Mouse (Mus musculus): Measurements from ENCODE around the gene Xlr5c. TPM values are rescaled to one million over a fixed set of nuclear protein-coding genes. Genes with fewer than 3 reads are reported as not detected.
A peak's percentile ranks its signal among the peaks of the same experiment; 100 is the strongest.
"Not testable (repeated sequence)": the region's sequence is repeated elsewhere in the genome, so short reads cannot be mapped to it uniquely, and the experiment has no call there.

Gene Xlr5c
- not detected in 2 replicates for polyA plus RNA-seq (2014; fragmentation: Nextera tagmentation; extraction: Ambion mirVana)

DNA sequence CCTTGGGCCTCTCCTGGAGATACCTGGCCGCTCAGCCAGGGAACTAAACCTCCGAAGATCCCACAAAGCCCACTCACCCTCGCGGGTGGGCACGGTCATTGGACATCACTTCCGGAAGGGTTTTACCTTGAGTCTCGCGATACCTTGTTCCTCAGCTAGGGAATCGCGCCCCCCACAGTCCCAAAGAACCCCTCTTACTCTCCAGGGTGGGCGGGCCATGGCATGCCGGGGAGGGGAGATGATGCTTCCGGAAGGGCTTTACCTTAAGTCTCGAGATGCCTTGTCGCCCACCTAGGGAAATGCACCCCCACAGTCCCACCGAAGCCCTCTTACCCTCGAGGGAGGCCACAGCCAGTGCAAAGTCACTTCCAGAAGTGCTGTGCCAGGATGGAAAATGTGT, at the start of gene Xlr5c, which contains the start of gene Xlr5a:
Gene Xlr5c, minus strand, starts transcription at position 101 of the 400 bp plus-strand sequence.
Gene Xlr5a, minus strand, starts transcription at position 101 of the 400 bp plus-strand sequence.
- H3K4me1 ChIP-seq (ENCODE audit: control insufficient read depth, insufficient read depth, low read length); H3K9ac ChIP-seq (ENCODE audit: low read length); ATAC-seq; H3K27ac ChIP-seq (ENCODE audit: low read depth, low read length); DNase-seq (ENCODE audit: low spot score); H3K9me3 ChIP-seq (replicated peaks; ENCODE audit: control insufficient read depth, low read length); H3K4me3 ChIP-seq (ENCODE audit: low read depth, low read length); H3K36me3 ChIP-seq (ENCODE audit: control insufficient read depth, insufficient read depth, low read length); H3K4me2 ChIP-seq (ENCODE audit: low read length); H3K27me3 ChIP-seq (replicated peaks; ENCODE audit: control insufficient read depth, insufficient read depth, low read length): not testable (repeated sequence)
- WGBS = 91% methylated on average over 12 of the region's 17 CpGs

DNA sequence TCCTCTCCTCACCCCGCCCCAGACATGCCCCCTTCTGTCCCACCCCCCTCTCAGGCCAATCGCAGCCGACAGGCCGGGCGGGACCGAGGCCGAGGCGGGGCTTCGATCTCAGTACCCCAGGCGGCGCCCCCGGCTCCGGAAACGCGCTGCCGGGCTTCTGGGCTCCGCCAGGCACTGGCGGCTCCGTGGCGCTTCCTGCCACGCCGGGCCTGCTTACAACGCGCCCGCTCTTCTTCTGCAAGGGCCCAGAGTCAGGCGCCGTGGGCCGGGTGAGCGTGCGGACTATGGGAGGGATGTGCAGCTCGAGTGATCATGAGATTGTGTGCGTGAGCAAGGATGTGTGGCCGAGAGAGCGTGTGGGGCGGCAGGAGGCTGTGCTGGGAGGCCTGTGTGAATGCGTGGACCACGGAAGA, 49.7 kb upstream of the Xlr5c start, which contains the start of gene Zfp275:
Gene Zfp275, plus strand, starts transcription at position 139 of the 413 bp plus-strand sequence.
- Histone ChIP-seq H3K9ac (ENCODE audit: low read length) (peak within 1 kb of the TSS; percentile 76), H3K4me2 (ENCODE audit: low read length) (peak within 1 kb of the TSS; percentile 56), H3K9me3 (replicated peaks; ENCODE audit: control insufficient read depth, low read length) (no peaks in the 10 kb centered on the region), H3K4me3 (ENCODE audit: low read depth, low read length) (peak within 1 kb of the TSS; percentile 50), H3K27ac (ENCODE audit: low read depth, low read length) (peak within 1 kb of the TSS; percentile 44; the same call in 1 of the 2 replicates), H3K27me3 (replicated peaks; ENCODE audit: control insufficient read depth, insufficient read depth, low read length) (no peaks in the 10 kb centered on the region), H3K36me3 (ENCODE audit: control insufficient read depth, insufficient read depth, low read length) (no peaks in the 10 kb centered on the region), H3K4me1 (ENCODE audit: control insufficient read depth, insufficient read depth, low read length) (no peaks in the 10 kb centered on the region; the same call in 1 of the 2 replicates)
- peak; percentile 76 for DNase-seq (ENCODE audit: low spot score)
- ATAC-seq = peak; percentile 96
- WGBS = 34% methylated on average over 37 of the region's 37 CpGs

DNA sequence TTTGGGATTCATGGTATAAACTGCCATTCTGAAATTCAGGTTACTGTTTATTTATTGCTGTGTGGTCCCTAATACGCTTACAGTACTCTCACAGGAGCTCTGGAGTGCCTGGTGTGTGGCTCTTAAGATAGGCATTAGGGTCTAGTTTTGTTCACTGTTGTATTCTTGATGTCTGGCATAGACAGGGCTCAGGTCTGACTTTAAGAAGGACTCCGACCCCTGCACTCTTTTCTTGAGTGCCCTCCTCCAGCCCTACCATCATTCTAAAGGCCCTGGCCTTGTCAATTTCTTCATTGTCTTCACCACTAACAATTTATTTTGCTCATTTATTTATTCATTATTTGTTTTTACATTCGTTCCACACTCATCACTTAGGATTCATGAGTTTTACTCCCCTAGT, 49.3 kb upstream of the Xlr5c start:
- H3K9me3 ChIP-seq (replicated peaks; ENCODE audit: control insufficient read depth, low read length) = no peaks in the 10 kb centered on the region
- H3K27me3 ChIP-seq (replicated peaks; ENCODE audit: control insufficient read depth, insufficient read depth, low read length) = no peaks in the 10 kb centered on the region
- H3K4me2 ChIP-seq (ENCODE audit: low read length) = peak overlapping the region; percentile 56
- no peak for DNase-seq (ENCODE audit: low spot score)
- peak overlapping the region; percentile 50 for H3K4me3 ChIP-seq (ENCODE audit: low read depth, low read length)
- H3K36me3 ChIP-seq (ENCODE audit: control insufficient read depth, insufficient read depth, low read length) = no peaks in the 10 kb centered on the region
- no peak overlapping the region for H3K27ac ChIP-seq (ENCODE audit: low read depth, low read length)
- no peak overlapping the region for H3K9ac ChIP-seq (ENCODE audit: low read length)
- WGBS = 45% methylated on average over 3 of the region's 3 CpGs
- H3K4me1 ChIP-seq (ENCODE audit: control insufficient read depth, insufficient read depth, low read length) = no peaks in the 10 kb centered on the region; the same call in 1 of the 2 replicates
- ATAC-seq = peak; percentile 33

DNA sequence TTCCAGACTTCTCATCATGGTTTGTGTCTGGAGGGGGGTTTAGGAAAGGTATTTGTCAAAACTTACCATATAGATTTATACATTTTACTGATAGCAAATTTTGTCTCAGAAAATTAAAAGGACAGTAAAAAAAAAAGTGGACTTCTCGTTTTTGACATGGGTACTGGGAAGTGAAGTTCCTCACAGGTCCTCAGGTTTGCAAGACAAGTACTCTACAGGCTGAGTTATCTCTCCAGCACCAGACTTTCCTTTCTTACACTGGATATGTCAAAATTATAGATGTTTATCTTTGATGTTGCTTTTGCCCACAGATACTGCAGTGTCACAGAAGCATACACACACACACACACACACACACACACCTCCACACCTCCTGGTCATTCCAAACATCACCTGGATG, 48.7 kb upstream of the Xlr5c start:
- no peak overlapping the region for H3K27ac ChIP-seq (ENCODE audit: low read depth, low read length)
- no peaks in the 10 kb centered on the region for H3K9me3 ChIP-seq (replicated peaks; ENCODE audit: control insufficient read depth, low read length)
- H3K27me3 ChIP-seq (replicated peaks; ENCODE audit: control insufficient read depth, insufficient read depth, low read length) = no peaks in the 10 kb centered on the region
- H3K9ac ChIP-seq (ENCODE audit: low read length) = no peak overlapping the region
- no peak overlapping the region for H3K4me3 ChIP-seq (ENCODE audit: low read depth, low read length)
- H3K4me1 ChIP-seq (ENCODE audit: control insufficient read depth, insufficient read depth, low read length) = no peaks in the 10 kb centered on the region; the same call in 1 of the 2 replicates
- DNase-seq (ENCODE audit: low spot score) (no peak), ATAC-seq (no peak)
- WGBS = 55% methylated on average over 1 of the region's 1 CpGs
- H3K4me2 ChIP-seq (ENCODE audit: low read length) = no peak overlapping the region
- H3K36me3 ChIP-seq (ENCODE audit: control insufficient read depth, insufficient read depth, low read length) = no peaks in the 10 kb centered on the region

DNA sequence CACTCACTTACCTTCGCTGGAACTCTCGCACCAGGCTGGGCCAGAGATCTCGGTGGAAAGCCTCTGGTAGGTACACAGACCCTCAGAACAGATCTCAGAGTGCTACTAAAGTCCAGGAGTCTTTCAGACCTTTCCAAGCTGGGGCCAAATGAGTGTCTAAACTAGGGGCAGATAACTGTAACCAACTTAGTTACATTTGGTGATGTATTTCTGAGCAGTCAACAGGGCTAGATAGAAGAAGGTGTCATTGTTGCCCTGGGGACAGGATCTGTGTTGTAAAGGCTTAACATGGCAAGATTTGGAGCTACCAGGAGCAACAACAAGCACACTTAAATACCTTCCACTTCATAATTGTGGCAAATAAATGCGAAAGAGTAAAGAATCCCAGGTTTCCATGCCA, 44.0 kb upstream of the Xlr5c start, which contains the start of gene Gm45015:
Gene Gm45015, minus strand, starts transcription at position 101 of the 400 bp plus-strand sequence.
- no peak within 1 kb of the TSS for H3K4me3 ChIP-seq (ENCODE audit: low read depth, low read length)
- no peak within 1 kb of the TSS for H3K9ac ChIP-seq (ENCODE audit: low read length)
- H3K9me3 ChIP-seq (replicated peaks; ENCODE audit: control insufficient read depth, low read length) = no peaks in the 10 kb centered on the region
- no peaks in the 10 kb centered on the region for H3K27me3 ChIP-seq (replicated peaks; ENCODE audit: control insufficient read depth, insufficient read depth, low read length)
- ATAC-seq (no peak), DNase-seq (ENCODE audit: low spot score) (no peak)
- H3K4me1 ChIP-seq (ENCODE audit: control insufficient read depth, insufficient read depth, low read length) = no peaks in the 10 kb centered on the region
- no peak within 1 kb of the TSS for H3K4me2 ChIP-seq (ENCODE audit: low read length)
- H3K27ac ChIP-seq (ENCODE audit: low read depth, low read length) = no peak within 1 kb of the TSS
- WGBS = 90% methylated on average over 4 of the region's 4 CpGs
- no peaks in the 10 kb centered on the region for H3K36me3 ChIP-seq (ENCODE audit: control insufficient read depth, insufficient read depth, low read length)

DNA sequence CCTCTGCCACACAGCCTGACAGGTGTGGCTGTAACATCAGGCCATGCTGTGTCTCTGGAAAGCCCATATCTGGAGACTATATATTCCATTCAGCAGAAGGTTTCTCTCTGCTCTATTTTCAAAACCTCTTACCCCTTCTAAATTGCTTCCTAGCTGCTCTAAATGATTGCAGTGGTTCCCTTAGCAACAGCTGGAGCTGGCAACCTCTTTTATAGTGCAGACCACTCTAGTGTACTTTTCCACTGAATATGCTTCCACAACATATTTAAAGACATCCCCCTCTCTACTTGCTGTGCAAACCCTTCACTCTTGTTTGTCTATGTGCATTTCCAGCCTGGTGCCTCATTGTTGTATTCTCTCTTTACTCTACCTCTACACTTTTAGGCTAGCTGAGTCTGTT, 40.8 kb upstream of the Xlr5c start:
- no peak overlapping the region for H3K4me2 ChIP-seq (ENCODE audit: low read length)
- ATAC-seq = no peak
- H3K9ac ChIP-seq (ENCODE audit: low read length) = no peak overlapping the region
- no peak overlapping the region for H3K4me3 ChIP-seq (ENCODE audit: low read depth, low read length)
- H3K27ac ChIP-seq (ENCODE audit: low read depth, low read length) = no peak overlapping the region
- DNase-seq (ENCODE audit: low spot score) = no peak
- H3K27me3 ChIP-seq (replicated peaks; ENCODE audit: control insufficient read depth, insufficient read depth, low read length) = no peaks in the 10 kb centered on the region
- no peaks in the 10 kb centered on the region for H3K36me3 ChIP-seq (ENCODE audit: control insufficient read depth, insufficient read depth, low read length)
- H3K9me3 ChIP-seq (replicated peaks; ENCODE audit: control insufficient read depth, low read length) = no peaks in the 10 kb centered on the region
- no peaks in the 10 kb centered on the region for H3K4me1 ChIP-seq (ENCODE audit: control insufficient read depth, insufficient read depth, low read length)

DNA sequence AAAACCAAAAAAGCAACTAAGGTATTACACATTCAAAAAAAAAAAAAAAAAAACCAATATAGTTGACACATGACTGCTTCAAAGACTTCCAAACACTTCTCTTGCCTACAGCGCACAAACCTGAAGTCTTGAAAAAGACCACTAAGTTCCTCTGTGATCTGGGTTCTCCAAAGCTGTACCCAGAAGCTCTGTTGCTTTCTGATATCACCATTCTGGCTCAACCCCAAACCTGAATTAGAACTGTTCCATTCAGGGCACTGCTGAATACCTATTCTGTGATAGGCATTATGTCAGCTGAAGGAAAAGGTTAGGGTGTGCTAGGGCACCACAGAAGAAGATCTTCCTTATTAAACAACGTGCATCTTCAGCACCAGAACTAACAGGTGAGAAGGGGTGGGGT, 34.4 kb upstream of the Xlr5c start:
- no peaks in the 10 kb centered on the region for H3K36me3 ChIP-seq (ENCODE audit: control insufficient read depth, insufficient read depth, low read length)
- no peak overlapping the region for H3K4me3 ChIP-seq (ENCODE audit: low read depth, low read length)
- H3K27ac ChIP-seq (ENCODE audit: low read depth, low read length) = no peak overlapping the region
- no peaks in the 10 kb centered on the region for H3K9me3 ChIP-seq (replicated peaks; ENCODE audit: control insufficient read depth, low read length)
- no peak overlapping the region for H3K9ac ChIP-seq (ENCODE audit: low read length)
- no peaks in the 10 kb centered on the region for H3K27me3 ChIP-seq (replicated peaks; ENCODE audit: control insufficient read depth, insufficient read depth, low read length)
- no peak for DNase-seq (ENCODE audit: low spot score)
- H3K4me1 ChIP-seq (ENCODE audit: control insufficient read depth, insufficient read depth, low read length) = no peaks in the 10 kb centered on the region
- whole genome bisulfite sequencing = 83% methylated on average over 2 of the region's 2 CpGs
- no peak for ATAC-seq
- no peak overlapping the region for H3K4me2 ChIP-seq (ENCODE audit: low read length)

DNA sequence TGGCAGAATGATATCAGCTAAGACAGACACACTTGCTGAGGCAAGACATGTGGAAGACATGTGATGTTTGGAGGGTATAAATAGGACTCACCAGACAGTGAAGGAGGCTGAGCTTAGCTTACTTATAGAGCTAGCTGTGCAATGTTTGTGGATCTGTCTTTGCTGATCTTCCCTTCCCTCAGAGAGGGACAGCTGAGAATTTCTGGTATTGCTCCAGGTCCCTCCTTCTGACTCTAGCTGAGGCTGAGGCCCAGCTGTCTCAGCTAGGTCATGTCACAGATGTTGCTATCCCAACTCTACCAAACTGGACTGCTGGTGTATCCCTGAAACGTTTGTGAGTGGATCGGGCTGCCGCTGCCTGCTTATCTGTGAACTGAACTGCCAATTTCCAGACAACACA, 28.3 kb upstream of the Xlr5c start:
- no peaks in the 10 kb centered on the region for H3K4me1 ChIP-seq (ENCODE audit: control insufficient read depth, insufficient read depth, low read length)
- no peak overlapping the region for H3K27ac ChIP-seq (ENCODE audit: low read depth, low read length)
- H3K27me3 ChIP-seq (replicated peaks; ENCODE audit: control insufficient read depth, insufficient read depth, low read length) = no peaks in the 10 kb centered on the region
- H3K4me3 ChIP-seq (ENCODE audit: low read depth, low read length) = no peak overlapping the region
- 75% methylated on average over 3 of the region's 3 CpGs for WGBS
- H3K36me3 ChIP-seq (ENCODE audit: control insufficient read depth, insufficient read depth, low read length) = no peaks in the 10 kb centered on the region
- H3K9me3 ChIP-seq (replicated peaks; ENCODE audit: control insufficient read depth, low read length) = no peaks in the 10 kb centered on the region
- DNase-seq (ENCODE audit: low spot score) (no peak), ATAC-seq (no peak)
- no peak overlapping the region for H3K9ac ChIP-seq (ENCODE audit: low read length)
- H3K4me2 ChIP-seq (ENCODE audit: low read length) = no peak overlapping the region

DNA sequence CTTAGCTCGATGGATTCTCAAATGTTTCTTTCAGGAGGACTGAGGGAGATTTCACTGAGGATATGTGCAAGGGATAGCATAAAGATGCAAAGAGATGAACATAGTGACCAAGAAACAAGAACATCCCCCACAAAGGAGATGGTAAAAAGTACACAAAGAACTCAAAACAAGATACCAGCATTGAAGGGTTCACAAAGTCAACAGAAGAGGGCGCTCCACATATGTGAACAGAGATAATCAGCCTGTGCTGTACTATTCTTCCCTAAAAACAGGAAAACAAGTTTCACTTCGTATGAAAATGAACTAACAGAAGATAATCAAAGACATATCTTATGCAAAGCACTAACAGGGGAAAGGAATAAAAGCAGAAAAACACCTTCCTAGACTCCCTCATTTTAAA, 19.7 kb upstream of the Xlr5c start:
- H3K9ac ChIP-seq (ENCODE audit: low read length) = no peak overlapping the region
- 42% methylated on average over 3 of the region's 3 CpGs for WGBS
- H3K4me2 ChIP-seq (ENCODE audit: low read length) = no peak overlapping the region
- H3K27me3 ChIP-seq (replicated peaks; ENCODE audit: control insufficient read depth, insufficient read depth, low read length) = no peaks in the 10 kb centered on the region
- no peak overlapping the region for H3K4me3 ChIP-seq (ENCODE audit: low read depth, low read length)
- H3K27ac ChIP-seq (ENCODE audit: low read depth, low read length) = no peak overlapping the region
- ATAC-seq = no peak
- no peaks in the 10 kb centered on the region for H3K9me3 ChIP-seq (replicated peaks; ENCODE audit: control insufficient read depth, low read length)
- H3K4me1 ChIP-seq (ENCODE audit: control insufficient read depth, insufficient read depth, low read length) = no peaks in the 10 kb centered on the region
- peak; percentile 54 for DNase-seq (ENCODE audit: low spot score)
- no peaks in the 10 kb centered on the region for H3K36me3 ChIP-seq (ENCODE audit: control insufficient read depth, insufficient read depth, low read length)
